Mouse (Mus musculus) heart, embryonic 10.5 days (tissue): ENCODE results near the gene Ddx43. TPM values are rescaled to one million over a fixed set of nuclear protein-coding genes. Genes with fewer than 3 reads are reported as not detected.
A peak's percentile ranks its signal among the peaks of the same experiment; 100 is the strongest.
"Not testable (repeated sequence)": the region's sequence is repeated elsewhere in the genome, so short reads cannot be mapped to it uniquely, and the experiment has no call there.

ENCODE experiments used
- DNase-seq: peaks from one replicate; pipeline ENCODE4 v3.0.0-alpha.2; 2017; ENCODE audit warnings: low spot score
- H3K27ac ChIP-seq: fragments of 300-500 bp; sonication (generic); 2 replicates; pipeline ENCODE4 v1.5.1; 2016; ENCODE audit warnings: mild to moderate bottlenecking
- H3K27me3 ChIP-seq: fragments of 300-500 bp; sonication (generic); 2 replicates; pipeline ENCODE4 v1.6.1; 2016; ENCODE audit warnings: mild to moderate bottlenecking; ENCODE audit not compliant: poor library complexity, insufficient read depth, severe bottlenecking
- H3K36me3 ChIP-seq: fragments of 300-500 bp; sonication (generic); 2 replicates; pipeline ENCODE4 v1.6.1; 2016; ENCODE audit warnings: mild to moderate bottlenecking, moderate library complexity
- H3K4me1 ChIP-seq: fragments of 300-500 bp; sonication (generic); 2 replicates; pipeline ENCODE4 v1.6.1; 2016; ENCODE audit warnings: mild to moderate bottlenecking
- H3K4me3 ChIP-seq: fragments of 300-500 bp; sonication (generic); 2 replicates; pipeline ENCODE4 v1.5.1; 2016; ENCODE audit warnings: mild to moderate bottlenecking, moderate library complexity
- H3K9me3 ChIP-seq: fragments of 300-500 bp; sonication (generic); 2 replicates; pipeline ENCODE4 v1.6.1; 2016; ENCODE audit warnings: mild to moderate bottlenecking, moderate library complexity
- WGBS: fragments of 180-500 bp; shearing (Covaris S2); methylation state at CpG from one replicate; pipeline ENCODE4 v1.1.7; 2016; 5-methylcytosine and 5-hydroxymethylcytosine counted together
- polyA plus RNA-seq: library from polyadenylated mRNA; unstranded; fragments of >200 nt; fragmentation: Nextera tagmentation; extraction: Ambion mirVana; gene quantifications from 2 replicates; pipeline ENCODE4 v1.2.1, GENCODE M21; 2016

Gene Ddx43
- polyA plus RNA-seq, 1 experiment from 2014 or later, result 0.24 TPM

- Histone ChIP-seq H3K27ac (no peak overlapping the region), H3K4me3 (no peak overlapping the region), H3K27me3 (no peaks in the 10 kb centered on the region), H3K4me1 (no peaks in the 10 kb centered on the region), H3K9me3 (no peaks in the 10 kb centered on the region), H3K36me3 (no peaks in the 10 kb centered on the region)
- DNase-seq, result no peak
- WGBS, result 88% methylated on average over 6 of the region's 6 CpGs
These were observed 30.9 kb upstream of the Ddx43 start for GRCm38 (mm10) chr9:78364701-78365100.

- 52% methylated on average over 13 of the region's 13 CpGs for WGBS
- H3K4me3 ChIP-seq, result no peak overlapping the region
These were observed 29.6 kb upstream of the Ddx43 start for GRCm38 (mm10) chr9:78365850-78366544.

GRCm38 (mm10) chr9:78367959-78368358 lies 27.6 kb upstream of the Ddx43 start, which contains the start of gene Dppa5a:
Gene Dppa5a (minus strand): TSS chr9:78368177.
- H3K9me3 ChIP-seq, H3K27ac ChIP-seq: not testable (repeated sequence)

More at GRCm38 (mm10) chr9:78365850-78366544, 29.6 kb upstream of the Ddx43 start:
- no peaks in the 10 kb centered on the region for H3K36me3 ChIP-seq
- H3K27ac ChIP-seq, result no peak overlapping the region
- no peaks in the 10 kb centered on the region for H3K9me3 ChIP-seq
- no peaks in the 10 kb centered on the region for H3K27me3 ChIP-seq
- H3K4me1 ChIP-seq, result no peaks in the 10 kb centered on the region
- no peak for DNase-seq

GRCm38 (mm10) chr9:78368671-78369293 lies 26.8 kb upstream of the Ddx43 start:
- WGBS, result 80% methylated on average over 3 of the region's 3 CpGs
- peaks cover 5% of the 10 kb centered on the region; the same call in 1 of the 2 replicates for H3K4me1 ChIP-seq
- no peaks in the 10 kb centered on the region for H3K9me3 ChIP-seq
- no peaks in the 10 kb centered on the region for H3K36me3 ChIP-seq
- no peak overlapping the region for H3K27ac ChIP-seq
- no peaks in the 10 kb centered on the region for H3K27me3 ChIP-seq
- no peak overlapping the region for H3K4me3 ChIP-seq
- DNase-seq, result no peak

More at GRCm38 (mm10) chr9:78367959-78368358, 27.6 kb upstream of the Ddx43 start, which contains the start of gene Dppa5a:
- not testable (repeated sequence) for DNase-seq, H3K4me1 ChIP-seq, H3K27me3 ChIP-seq, H3K4me3 ChIP-seq, H3K36me3 ChIP-seq
- WGBS, result 86% methylated on average over 16 of the region's 16 CpGs

- Histone ChIP-seq H3K27me3 (no peaks in the 10 kb centered on the region), H3K4me1 (peaks cover 5% of the 10 kb centered on the region; the same call in 1 of the 2 replicates), H3K36me3 (no peaks in the 10 kb centered on the region), H3K9me3 (no peaks in the 10 kb centered on the region), H3K27ac (no peak overlapping the region), H3K4me3 (no peak overlapping the region)
- no peak for DNase-seq
- WGBS, result 84% methylated on average over 2 of the region's 2 CpGs
These were observed 26.2 kb upstream of the Ddx43 start for GRCm38 (mm10) chr9:78369349-78369748.

- no peak overlapping the region for H3K4me3 ChIP-seq
- 83% methylated on average over 7 of the region's 7 CpGs for WGBS
- H3K36me3 ChIP-seq, result no peaks in the 10 kb centered on the region
- no peaks in the 10 kb centered on the region for H3K9me3 ChIP-seq
- H3K27ac ChIP-seq, result no peak overlapping the region
- H3K27me3 ChIP-seq, result no peaks in the 10 kb centered on the region
- H3K4me1 ChIP-seq, result peaks cover 5% of the 10 kb centered on the region; the same call in 1 of the 2 replicates
- DNase-seq, result no peak
These were observed 25.8 kb upstream of the Ddx43 start for GRCm38 (mm10) chr9:78369786-78370185.

- Histone ChIP-seq H3K9me3 (no peaks in the 10 kb centered on the region), H3K4me1 (peaks cover 5% of the 10 kb centered on the region; the same call in 1 of the 2 replicates), H3K27me3 (peaks cover under 1% of the 10 kb centered on the region; the same call in 1 of the 2 replicates), H3K4me3 (no peak overlapping the region), H3K36me3 (no peaks in the 10 kb centered on the region), H3K27ac (no peak overlapping the region)
- 91% methylated on average over 3 of the region's 3 CpGs for WGBS
- no peak for DNase-seq
These were observed 24.1 kb upstream of the Ddx43 start for GRCm38 (mm10) chr9:78371441-78371840.

- Histone ChIP-seq H3K36me3 (no peaks in the 10 kb centered on the region), H3K27me3 (peaks cover 10% of the 10 kb centered on the region; the same call in 1 of the 2 replicates), H3K27ac (no peak overlapping the region), H3K4me1 (peaks cover 9% of the 10 kb centered on the region), H3K4me3 (no peak overlapping the region), H3K9me3 (no peaks in the 10 kb centered on the region)
- no peak for DNase-seq
- 61% methylated on average over 10 of the region's 10 CpGs for WGBS
These were observed 22.6 kb upstream of the Ddx43 start for GRCm38 (mm10) chr9:78372827-78373504.

- Histone ChIP-seq H3K36me3 (no peaks in the 10 kb centered on the region), H3K27ac (no peak overlapping the region), H3K9me3 (no peaks in the 10 kb centered on the region), H3K27me3 (peaks cover 13% of the 10 kb centered on the region; the same call in 1 of the 2 replicates), H3K4me1 (peaks cover 15% of the 10 kb centered on the region), H3K4me3 (no peak overlapping the region)
- WGBS, result 46% methylated on average over 5 of the region's 5 CpGs
- DNase-seq, result no peak
These were observed 21.2 kb upstream of the Ddx43 start for GRCm38 (mm10) chr9:78374397-78374796.

- no peak overlapping the region for H3K4me3 ChIP-seq
- peaks cover 15% of the 10 kb centered on the region for H3K4me1 ChIP-seq
- H3K27me3 ChIP-seq, result peaks cover 13% of the 10 kb centered on the region; the same call in 1 of the 2 replicates
- WGBS, result 74% methylated on average over 1 of the region's 1 CpGs
- no peaks in the 10 kb centered on the region for H3K36me3 ChIP-seq
- no peaks in the 10 kb centered on the region for H3K9me3 ChIP-seq
- H3K27ac ChIP-seq, result no peak overlapping the region
- DNase-seq, result no peak
These were observed 20.6 kb upstream of the Ddx43 start for GRCm38 (mm10) chr9:78374885-78375389.

- no peak overlapping the region for H3K4me3 ChIP-seq
- 63% methylated on average over 4 of the region's 4 CpGs for WGBS
- DNase-seq, result no peak
- H3K27me3 ChIP-seq, result peaks cover 13% of the 10 kb centered on the region; the same call in 1 of the 2 replicates
- no peaks in the 10 kb centered on the region for H3K9me3 ChIP-seq
- peaks cover 15% of the 10 kb centered on the region for H3K4me1 ChIP-seq
- no peaks in the 10 kb centered on the region for H3K36me3 ChIP-seq
- no peak overlapping the region for H3K27ac ChIP-seq
These were observed 20.1 kb upstream of the Ddx43 start for GRCm38 (mm10) chr9:78375486-78375885.

GRCm38 (mm10) chr9:78377546-78377945 lies 18.0 kb upstream of the Ddx43 start:
- 33% methylated on average over 8 of the region's 8 CpGs for WGBS
- peak overlapping the region; percentile 56 for H3K4me3 ChIP-seq
- no peak overlapping the region for H3K27ac ChIP-seq
- no peaks in the 10 kb centered on the region for H3K36me3 ChIP-seq
- DNase-seq, result no peak
- peaks cover 13% of the 10 kb centered on the region; the same call in 1 of the 2 replicates for H3K27me3 ChIP-seq
- H3K4me1 ChIP-seq, result peaks cover 15% of the 10 kb centered on the region
- H3K9me3 ChIP-seq, result no peaks in the 10 kb centered on the region
